13 mouse cellular contexts compared by ENCODE assay signal in the genomic region with DNA sequence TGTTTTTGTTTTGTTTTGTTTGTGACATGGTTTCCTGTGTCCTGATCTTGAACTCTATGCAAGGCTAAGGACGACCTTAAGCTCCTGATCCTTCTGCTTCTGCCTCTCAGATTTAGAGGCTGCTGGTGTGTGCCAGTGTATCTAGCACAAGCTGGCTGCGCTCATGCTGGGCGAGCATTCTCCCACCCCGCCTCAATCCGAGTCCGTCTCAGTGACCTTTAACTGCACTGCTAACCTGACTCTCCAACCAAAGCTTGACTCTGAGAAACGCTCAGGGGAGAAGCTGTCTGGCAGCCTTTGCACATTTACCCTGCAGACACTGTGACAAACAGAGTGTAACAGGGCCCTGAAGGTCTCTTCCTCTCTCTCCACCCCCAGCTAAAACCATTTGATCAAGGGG. TPM values are rescaled to one million over a fixed set of nuclear protein-coding genes. Genes with fewer than 3 reads are reported as not detected.
DNase-seq lines count a peak whose midpoint lies in the region.
"Had no signal": no experiment of that assay in that cellular context is flagged by ENCODE, and none has a peak within 500 bp of the region (broad histone marks: within the 10 kb centered on the region; RNA-seq: fewer than 3 reads in every experiment).

No protein-coding gene starts in this region.

- peak; percentile 54 for DNase-seq in adrenal gland, postnatal 10 days
- no peak for DNase-seq in adrenal gland, adult 8-10 months
- DNase-seq in heart, adult 11 months: peak; percentile 87
- DNase-seq in heart, adult 9 months (ENCODE audit: low spot score in 2 of 2): no peak
- DNase-seq in kidney, adult 9 months: peak; percentile 26
- DNase-seq in kidney, postnatal 10 days: no peak
- peak; percentile 21 to 32 for DNase-seq in kidney, postnatal 36 days
- DNase-seq in ovary, adult 18-20 months (ENCODE audit: low spot score): no peak
- DNase-seq: forebrain, postnatal 0 days; lung, postnatal 14 days; thymus, adult 18-20 months; thymus, postnatal 4 days had no signal

RNA-seq across cellular contexts. Expression of a gene that starts 18.1 kb away (rescaled TPM):
- total RNA-seq in adrenal gland, postnatal 10 days (2021): 10 to 100 TPM; 19.3 to 20.2 TPM
- total RNA-seq in adrenal gland, adult 8-10 months (2022): 10 to 100 TPM; 28.2 to 37.9 (median 33.4) TPM

RNA-seq across cellular contexts. Expression of a gene that starts 36.4 kb away (rescaled TPM):
- 10 to 100 TPM; 13.5 to 14.8 TPM for total RNA-seq in adrenal gland, postnatal 10 days (2021)
- total RNA-seq in adrenal gland, adult 8-10 months (2022): 10 to 100 TPM; 29.9 to 35.1 (median 31.2) TPM
- total RNA-seq: megakaryocyte, adult 5-6 weeks had no signal

RNA-seq across cellular contexts. Expression of a gene that starts 38.8 kb away (rescaled TPM):
- under 1 TPM; 0.39 to 0.76 TPM for total RNA-seq in adrenal gland, postnatal 10 days (2021)
- under 1 TPM; 0.17 to 0.35 (median 0.23) TPM for total RNA-seq in adrenal gland, adult 8-10 months (2022)
- total RNA-seq: megakaryocyte, adult 5-6 weeks had no signal

RNA-seq across cellular contexts. Expression of a gene that starts 47.7 kb away (rescaled TPM):
- 10 to 100 TPM; 28.1 to 28.7 TPM for total RNA-seq in adrenal gland, postnatal 10 days (2021)
- 10 to 100 TPM; 38.0 to 53.2 (median 43.5) TPM for total RNA-seq in adrenal gland, adult 8-10 months (2022)

RNA-seq across cellular contexts. Expression of a gene that starts 53.5 kb away (rescaled TPM):
- 1 to 10 TPM; 2.0 to 2.3 TPM for total RNA-seq in adrenal gland, postnatal 10 days (2021)
- 10 to 100 TPM in 2 of 4 experiments, 1 to 10 TPM in 2; 3.1 to 17.7 (median 9.9) TPM for total RNA-seq in adrenal gland, adult 8-10 months (2022)
- total RNA-seq: megakaryocyte, adult 5-6 weeks had no signal

Comparison
In these comparisons a context has a peak if more than half of its experiments do, and no peak if none do; other contexts are left out.
1. DNase-seq: peak in adrenal gland, postnatal 10 days (single experiment), heart, adult 11 months (single experiment), kidney, adult 9 months (single experiment) and kidney, postnatal 36 days (2 of 2); none in adrenal gland, adult 8-10 months (single experiment), heart, adult 9 months (0 of 2), kidney, postnatal 10 days (single experiment) and ovary, adult 18-20 months (single experiment).